Mouse (Mus musculus): ENCODE results near the gene Ciita. TPM values are rescaled to one million over a fixed set of nuclear protein-coding genes. Genes with fewer than 3 reads are reported as not detected.

The Ciita gene
- total and polyA plus RNA-seq, 3 experiments = 39.1 to 69.6 (median 39.8) TPM

DNA sequence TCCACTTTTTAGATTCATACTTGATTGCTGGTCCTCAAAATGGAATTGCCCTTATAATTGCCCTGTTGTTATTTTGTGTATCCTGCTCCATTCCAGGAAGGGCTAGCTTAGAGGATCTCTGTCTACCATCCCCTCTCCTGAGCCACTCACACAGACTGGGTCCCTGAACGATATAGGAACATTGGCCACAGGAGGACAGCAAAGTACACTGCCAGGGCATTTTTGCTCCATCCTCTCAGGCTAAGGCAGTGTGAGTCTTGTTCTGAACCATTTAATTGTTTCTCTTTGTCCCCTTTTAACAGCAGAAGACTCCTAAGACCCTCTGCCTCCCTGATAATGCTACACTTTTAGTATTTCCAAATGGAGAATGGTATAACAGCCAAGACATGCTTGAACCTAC lies 90.8 kb downstream of the Ciita start:
- H3K36me3 ChIP-seq (replicated peaks in 1 of 2; ENCODE audit: control insufficient read depth in 1 of 2, insufficient read depth in 1 of 2, low read length in 1 of 2) = peaks cover 44 to 89% of the 10 kb centered on the region in 2 experiments
- no peaks in the 10 kb centered on the region for H3K9me3 ChIP-seq (replicated peaks; ENCODE audit: low read length)
- in situ Hi-C loops (cut with MboI; ENCODE audit: low pct_ligation_motif_present, low pct_unique_long_range_greater_than_20kb, low sequenced_read_pairs) = loop anchor here (5.0 kb wide), 1 partner anchor 217 kb away; the partner anchor contains the start of genes Socs1 and Tnp2
- dilution Hi-C loops (cut with MboI; ENCODE audit: extremely low pct_ligation_motif_present, extremely low pct_unique_long_range_greater_than_20kb, low sequenced_read_pairs) = no loop called here
- H3K4me2 ChIP-seq (ENCODE audit: insufficient read depth, low read depth, poor library complexity, severe bottlenecking) = no peak overlapping the region
- no peak overlapping the region for H3K27ac ChIP-seq (ENCODE audit: insufficient read depth, low read depth)
- no peak overlapping the region for H3K9ac ChIP-seq (ENCODE audit: insufficient read depth, low read depth)
- TF ChIP-seq RAD21 (IDR thresholded peaks at IDR 0.05; ENCODE audit: low read depth, low read length) (peak; percentile 4), NRF1 (IDR thresholded peaks at IDR 0.05; ENCODE audit: low read depth, low read length) (no peak)
- H3K4me1 ChIP-seq (ENCODE audit: control insufficient read depth in 1 of 2, insufficient read depth in 2 of 2) = peaks cover 2 to 10% of the 10 kb centered on the region in 2 experiments; a peak in 3 of 4 replicates
- DNase-seq (ENCODE audit: extremely low read depth) = no peak
- no peak overlapping the region for H3K4me3 ChIP-seq (replicated peaks in 1 of 3; ENCODE audit: low read depth in 2 of 3, low read length in 2 of 3, poor library complexity in 1 of 3)
- no peaks in the 10 kb centered on the region for H3K79me2 ChIP-seq (replicated peaks; ENCODE audit: control insufficient read depth, extremely low read depth, insufficient read depth, poor library complexity, severe bottlenecking)
- no peaks in the 10 kb centered on the region for H3K27me3 ChIP-seq (replicated peaks)

DNA sequence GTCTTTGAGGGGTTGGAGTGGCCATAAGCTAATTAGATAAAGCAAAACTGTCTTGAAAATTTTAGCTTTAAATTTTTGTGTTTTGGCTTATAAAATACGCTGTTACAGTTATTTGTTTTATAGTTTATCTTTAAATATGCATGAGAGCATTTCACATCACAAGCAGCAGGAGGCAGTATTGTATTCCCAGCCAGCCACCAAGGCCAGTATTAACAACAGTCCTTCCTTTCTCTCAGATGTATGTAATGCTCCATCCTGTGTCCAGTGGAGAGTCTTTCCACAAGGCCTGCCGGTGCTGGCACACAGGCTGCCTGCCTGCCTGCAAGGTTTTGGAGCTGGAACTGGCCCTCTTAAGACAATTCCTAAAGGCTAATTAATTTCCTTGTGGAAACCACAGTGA lies 92.0 kb downstream of the Ciita start:
- H3K9ac ChIP-seq (ENCODE audit: insufficient read depth, low read depth) = no peak overlapping the region
- no peaks in the 10 kb centered on the region for H3K27me3 ChIP-seq (replicated peaks)
- no peak overlapping the region for H3K27ac ChIP-seq (ENCODE audit: insufficient read depth, low read depth)
- H3K79me2 ChIP-seq (replicated peaks; ENCODE audit: control insufficient read depth, extremely low read depth, insufficient read depth, poor library complexity, severe bottlenecking) = no peaks in the 10 kb centered on the region
- H3K4me3 ChIP-seq (replicated peaks in 1 of 3; ENCODE audit: low read depth in 2 of 3, low read length in 2 of 3, poor library complexity in 1 of 3) = no peak overlapping the region
- no peak overlapping the region for H3K4me2 ChIP-seq (ENCODE audit: insufficient read depth, low read depth, poor library complexity, severe bottlenecking)
- H3K9me3 ChIP-seq (replicated peaks; ENCODE audit: low read length) = no peaks in the 10 kb centered on the region
- dilution Hi-C loops (cut with MboI; ENCODE audit: extremely low pct_ligation_motif_present, extremely low pct_unique_long_range_greater_than_20kb, low sequenced_read_pairs) = no loop called here
- H3K36me3 ChIP-seq (replicated peaks in 1 of 2; ENCODE audit: control insufficient read depth in 1 of 2, insufficient read depth in 1 of 2, low read length in 1 of 2) = peaks cover 50 to 91% of the 10 kb centered on the region in 2 experiments
- peak; percentile 30 for DNase-seq (ENCODE audit: extremely low read depth)
- peaks cover 0 to 2% of the 10 kb centered on the region in 2 experiments; a peak in 2 of 4 replicates for H3K4me1 ChIP-seq (ENCODE audit: control insufficient read depth in 1 of 2, insufficient read depth in 2 of 2)
- in situ Hi-C loops (cut with MboI; ENCODE audit: low pct_ligation_motif_present, low pct_unique_long_range_greater_than_20kb, low sequenced_read_pairs) = loop anchor here (5.0 kb wide), 1 partner anchor 215 kb away; the partner anchor contains the start of genes Socs1 and Tnp2
- TF ChIP-seq CHD1 (IDR thresholded peaks at IDR 0.05; ENCODE audit: low read depth, low read length) (no peak), GABPA (IDR thresholded peaks at IDR 0.05; ENCODE audit: insufficient replicate concordance, low read depth, low read length) (no peak), RCOR1 (conservative IDR thresholded peaks at IDR 0.05; ENCODE audit: low read depth, low read length) (no peak), SIN3A (IDR thresholded peaks at IDR 0.05; ENCODE audit: low read length) (0 out of 2 replicates have a peak, but pooled peaks have one; percentile 29), JUND (conservative IDR thresholded peaks at IDR 0.05; ENCODE audit: low read depth, low read length) (no peak), CHD2 (IDR thresholded peaks at IDR 0.05; ENCODE audit: low read length) (no peak), ZNF384 (IDR thresholded peaks at IDR 0.05; ENCODE audit: low read depth, low read length) (no peak), NRF1 (IDR thresholded peaks at IDR 0.05; ENCODE audit: low read depth, low read length) (no peak), TBP (conservative IDR thresholded peaks at IDR 0.05; ENCODE audit: low read depth, low read length) (no peak), USF1 (IDR thresholded peaks at IDR 0.05; ENCODE audit: low read depth, low read length) (no peak), CTCF (conservative IDR thresholded peaks at IDR 0.05 in 1 of 2, IDR thresholded peaks at IDR 0.05 in 1 of 2; ENCODE audit: low read depth in 2 of 2, low read length in 2 of 2) (peak; percentile 58 to 87; a peak in 3 of 4 replicates), BHLHE40 (IDR thresholded peaks at IDR 0.05; ENCODE audit: low read depth, low read length) (no peak), IRF4 (IDR thresholded peaks at IDR 0.05; ENCODE audit: low read depth, low read length) (0 out of 2 replicates have a peak, but pooled peaks have one; percentile 30), E2F4 (IDR thresholded peaks at IDR 0.05; ENCODE audit: insufficient replicate concordance, low read depth, low read length) (no peak), RAD21 (IDR thresholded peaks at IDR 0.05; ENCODE audit: low read depth, low read length) (peak; percentile 93), USF2 (conservative IDR thresholded peaks at IDR 0.05; ENCODE audit: low read depth, low read length) (no peak), POLR2AphosphoS2 (IDR thresholded peaks at IDR 0.05; ENCODE audit: low read depth, low read length) (no peak), PAX5 (IDR thresholded peaks at IDR 0.05; ENCODE audit: low read length) (no peak), MAFK (IDR thresholded peaks at IDR 0.05; ENCODE audit: insufficient replicate concordance, low read length) (0 out of 2 replicates have a peak, but pooled peaks have one; percentile 17), NELFE (IDR thresholded peaks at IDR 0.05; ENCODE audit: low read depth, low read length) (no peak), HCFC1 (IDR thresholded peaks at IDR 0.05; ENCODE audit: low read depth, low read length) (no peak), SMC3 (IDR thresholded peaks at IDR 0.05; ENCODE audit: low read depth, low read length) (peak; percentile 87), ELF1 (IDR thresholded peaks at IDR 0.05; ENCODE audit: low read depth, low read length) (no peak), MAX (IDR thresholded peaks at IDR 0.05; ENCODE audit: low read length) (no peak), ZKSCAN1 (IDR thresholded peaks at IDR 0.05; ENCODE audit: borderline replicate concordance, low read depth, low read length) (no peak), MYC (IDR thresholded peaks at IDR 0.05; ENCODE audit: low read depth, low read length) (no peak), POLR2A (IDR thresholded peaks at IDR 0.05; ENCODE audit: low read depth, low read length) (no peak), ZC3H11A (IDR thresholded peaks at IDR 0.05; ENCODE audit: low read depth, low read length) (peak; percentile 82), ZMIZ1 (IDR thresholded peaks at IDR 0.05; ENCODE audit: low read depth, low read length) (no peak), JUN (IDR thresholded peaks at IDR 0.05; ENCODE audit: insufficient read depth, low read depth, low read length) (no peak), EP300 (IDR thresholded peaks at IDR 0.05; ENCODE audit: low read length) (no peak), UBTF (IDR thresholded peaks at IDR 0.05; ENCODE audit: low read depth, low read length) (no peak), MAZ (IDR thresholded peaks at IDR 0.05; ENCODE audit: low read depth, low read length) (no peak), ETS1 (conservative IDR thresholded peaks at IDR 0.05; ENCODE audit: low read depth, low read length) (no peak)

All from CH12.LX (cell line).